In genomic region chr13:112052011-112052410, GRCm38 (mm10) we compare ENCODE assay signal across 22 mouse cellular contexts.
"Had no signal": no experiment of that assay in that cellular context is flagged by ENCODE, and none has a peak within 500 bp of the region (broad histone marks: within the 10 kb centered on the region; RNA-seq: fewer than 3 reads in every experiment).

No protein-coding gene starts in this region.

- H3K9me3 ChIP-seq: midbrain, embryonic 10.5 days; midbrain, embryonic 12.5 days; neural tube, embryonic 13.5 days; neural tube, embryonic 15.5 days; stomach, embryonic 15.5 days had no signal

- DNase-seq: lung, adult 18-20 months; lung, embryonic 14.5 days; lung, postnatal 10 days; lung, postnatal 36 days; midbrain, embryonic 14.5 days; retina, postnatal 1 day; right cerebral cortex, adult 18-20 months; right cerebral cortex, postnatal 25 days; right cerebral cortex, postnatal 4 days; spleen, adult 18-20 months; thymus, adult 18-20 months; thymus, postnatal 14 days; thymus, postnatal 36 days had no signal

- H3K4me1 ChIP-seq: megakaryocyte, embryonic 14.5 days; midbrain, embryonic 12.5 days; neural tube, embryonic 13.5 days; neural tube, embryonic 15.5 days; stomach, embryonic 15.5 days had no signal

- H3K27me3 ChIP-seq: midbrain, embryonic 12.5 days; neural tube, embryonic 13.5 days; neural tube, embryonic 15.5 days; stomach, embryonic 15.5 days had no signal

- ATAC-seq: midbrain, embryonic 16.5 days had no signal

- H3K4me3 ChIP-seq: megakaryocyte, embryonic 14.5 days; midbrain, embryonic 10.5 days; midbrain, embryonic 12.5 days; myocyte; neural tube, embryonic 13.5 days; neural tube, embryonic 15.5 days; stomach, embryonic 15.5 days had no signal

- H3K9ac ChIP-seq: lung, embryonic 14.5 days; midbrain, embryonic 12.5 days; neural tube, embryonic 13.5 days; neural tube, embryonic 15.5 days; stomach, embryonic 15.5 days had no signal

- H3K4me2 ChIP-seq: lung, embryonic 14.5 days; midbrain, embryonic 12.5 days; neural tube, embryonic 13.5 days; neural tube, embryonic 15.5 days; stomach, embryonic 15.5 days had no signal

- H3K36me3 ChIP-seq: midbrain, embryonic 10.5 days; midbrain, embryonic 12.5 days; neural tube, embryonic 13.5 days; neural tube, embryonic 15.5 days; stomach, embryonic 15.5 days had no signal

- H3K27ac ChIP-seq: macrophage; midbrain, embryonic 10.5 days; midbrain, embryonic 12.5 days; neural tube, embryonic 13.5 days; neural tube, embryonic 15.5 days; stomach, embryonic 15.5 days had no signal
